Mouse (Mus musculus) layer of hippocampus, adult 18-20 months (tissue): ENCODE measurements around the gene Armcx3. TPM values are rescaled to one million over a fixed set of nuclear protein-coding genes. Genes with fewer than 3 reads are reported as not detected.

ENCODE experiments used
- microRNA-seq, 2 experiments: library from miRNA; unstranded; fragments of <30 nt; microRNA quantifications; one replicate each; pipeline ENCODE4 v1.2.0; 2021
- total RNA-seq, 2 experiments: library from RNA; stranded (reverse); gene quantifications; 2 replicates each; pipeline ENCODE4 v1.2.3; 2021

Gene Armcx3
- total RNA-seq, 2 experiments from 2014 or later = 72.3 to 85.6 TPM

Small RNAs within 50 kb of the gene (microRNA-seq; reads per million reads assigned to microRNA genes)
- 0 to 0.39 reads per million in 2 experiments for gene Mir7093

Other genes starting within 250 kb of the Armcx3 start
- 10 to 100 TPM; 17.4 to 18.0 TPM for gene Timm8a1, start 214.7 kb upstream of the Armcx3 start, total RNA-seq
- 1 to 10 TPM in 1 of 2 experiments, under 1 TPM in 1; 0.74 to 1.1 TPM for gene Btk, start 173.0 kb upstream of the Armcx3 start, total RNA-seq
- gene Rpl36a, start 170.9 kb upstream of the Armcx3 start, total RNA-seq = 100 to 1,000 TPM; 151 to 153 TPM
- gene Gla, start 155.5 kb upstream of the Armcx3 start, total RNA-seq = 1 to 10 TPM; 9.5 to 9.8 TPM
- gene Hnrnph2, start 155.4 kb upstream of the Armcx3 start, total RNA-seq = 100 to 1,000 TPM; 153 to 156 TPM
- gene Armcx4, start 70.1 kb upstream of the Armcx3 start, total RNA-seq = 10 to 100 TPM; 31.6 to 32.8 TPM
- gene Armcx1, start 38.6 kb upstream of the Armcx3 start, total RNA-seq = 10 to 100 TPM; 53.7 to 60.1 TPM
- 1 to 10 TPM; 7.1 to 7.8 TPM for gene Armcx6, start 5.2 kb upstream of the Armcx3 start, total RNA-seq
- 10 to 100 TPM; 84.3 to 88.8 TPM for gene Armcx2, start 52.6 kb downstream of the Armcx3 start, total RNA-seq
- not detected for gene Nxf2, start 208.2 kb downstream of the Armcx3 start, total RNA-seq